Mouse (Mus musculus): ENCODE measurements around the gene Pdx1.

Gene Pdx1

DNA sequence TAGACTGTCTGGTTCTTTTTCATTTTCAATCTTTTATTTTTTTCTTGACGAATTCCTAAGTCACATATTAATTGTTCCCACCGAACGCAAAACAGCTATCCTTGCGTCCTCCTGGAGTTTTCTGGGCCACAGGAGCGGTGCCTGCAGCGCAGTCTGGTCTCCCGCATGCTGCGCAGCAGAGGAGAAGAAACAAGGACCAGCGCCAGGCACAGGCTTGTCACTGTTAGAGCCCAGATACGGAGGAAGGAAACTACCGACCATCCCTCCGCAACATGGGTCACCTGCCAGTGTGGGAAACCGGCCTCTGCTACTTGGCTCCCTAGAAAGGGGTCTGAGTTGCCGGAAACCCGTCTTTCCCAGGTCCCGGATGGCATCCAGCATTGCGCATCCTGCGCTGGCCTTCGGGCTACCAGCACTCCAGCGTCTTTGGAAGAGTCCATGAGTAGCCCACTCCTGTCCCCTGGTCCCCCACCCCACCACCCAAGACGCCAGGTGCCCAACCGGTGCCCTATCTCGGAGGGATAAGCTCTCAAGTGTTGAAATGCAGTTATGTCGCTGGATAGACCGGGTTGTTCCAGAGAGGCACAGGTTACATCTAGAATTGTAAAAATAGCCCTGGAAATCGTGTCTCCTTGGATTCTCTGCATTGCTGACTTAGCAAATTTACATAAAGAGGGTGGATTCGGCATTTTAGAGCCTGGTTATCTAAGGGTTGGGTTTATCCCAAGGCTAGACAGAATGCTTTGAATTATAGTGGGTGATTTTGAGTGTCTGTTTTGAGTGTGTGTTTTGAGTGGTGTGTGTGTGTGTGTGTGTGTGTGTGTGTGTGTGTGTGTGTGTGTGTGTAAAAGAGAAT lies 43.3 kb downstream of the Pdx1 start:
- no peak for DNase-seq

DNA sequence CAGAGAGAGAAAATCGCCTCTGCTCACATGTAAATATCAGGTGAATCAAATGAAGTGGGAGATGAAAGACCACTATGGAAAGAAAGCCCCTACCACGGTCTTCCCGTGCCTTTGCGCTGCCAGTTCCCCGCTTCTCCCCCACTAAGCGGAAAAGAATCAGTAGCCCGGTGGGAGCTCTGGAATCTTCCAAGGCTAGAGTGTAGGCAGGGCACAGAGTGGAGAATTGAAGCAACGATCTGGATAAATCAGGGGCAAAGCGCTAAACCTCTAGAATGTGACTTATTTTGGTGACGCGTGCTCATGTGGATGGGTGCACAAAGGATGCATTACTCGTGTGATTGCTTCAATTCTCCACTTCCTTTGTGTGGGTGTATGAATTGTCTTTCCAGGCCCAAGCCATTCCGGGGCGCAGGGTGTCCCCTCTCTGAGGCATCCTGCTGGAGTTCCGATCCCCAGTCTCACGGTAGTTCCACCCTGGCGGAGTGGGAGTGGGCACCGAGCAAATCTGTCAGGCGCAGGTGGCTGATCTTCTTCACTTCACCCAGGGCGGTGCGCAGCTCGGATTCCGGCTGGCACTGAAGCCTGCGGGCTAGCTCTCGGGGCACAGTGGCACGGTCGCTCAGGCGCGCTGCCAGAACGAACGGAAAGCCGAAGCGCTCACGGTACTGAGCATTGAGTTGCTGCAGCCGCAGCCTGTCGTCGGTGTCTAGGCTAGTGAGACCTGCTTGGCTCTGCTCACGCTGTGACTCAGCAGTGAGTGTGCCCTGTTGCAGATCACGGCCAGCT lies 45.1 kb downstream of the Pdx1 start:
- DNase-seq, result peak in 1 of 2 experiments; percentile 21

DNA sequence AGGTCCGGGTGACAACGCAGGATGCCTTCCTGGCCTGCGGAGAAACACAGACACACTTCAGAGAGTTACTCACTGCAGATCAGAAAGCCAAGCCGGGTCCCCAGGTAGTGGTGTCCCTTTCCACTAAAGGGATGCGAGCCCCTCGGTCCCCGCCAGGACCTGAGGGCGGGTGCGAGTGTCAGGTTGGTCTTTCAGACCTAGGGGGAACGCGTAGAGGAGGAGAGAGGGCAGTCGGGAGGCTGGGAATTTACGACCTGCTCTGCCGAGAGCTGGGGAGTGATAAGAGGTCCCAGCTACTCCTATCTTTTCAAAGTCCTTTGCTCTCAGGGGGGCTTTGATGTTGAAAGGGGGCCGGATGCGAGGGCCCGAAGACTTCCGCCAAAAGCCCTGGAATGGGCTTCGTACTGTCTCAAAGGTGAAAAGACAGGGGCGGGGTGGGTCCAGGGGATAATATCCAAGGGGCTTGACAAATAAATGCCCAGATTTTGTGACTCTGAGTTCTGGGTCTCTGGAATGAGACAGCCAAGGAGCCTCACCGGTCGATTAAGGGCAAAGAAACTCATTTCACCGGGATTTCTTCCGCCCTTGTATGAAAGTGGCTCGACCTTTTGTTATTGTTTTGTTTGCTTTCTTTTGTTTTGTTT lies 45.8 kb downstream of the Pdx1 start:
- no peak for DNase-seq

DNA sequence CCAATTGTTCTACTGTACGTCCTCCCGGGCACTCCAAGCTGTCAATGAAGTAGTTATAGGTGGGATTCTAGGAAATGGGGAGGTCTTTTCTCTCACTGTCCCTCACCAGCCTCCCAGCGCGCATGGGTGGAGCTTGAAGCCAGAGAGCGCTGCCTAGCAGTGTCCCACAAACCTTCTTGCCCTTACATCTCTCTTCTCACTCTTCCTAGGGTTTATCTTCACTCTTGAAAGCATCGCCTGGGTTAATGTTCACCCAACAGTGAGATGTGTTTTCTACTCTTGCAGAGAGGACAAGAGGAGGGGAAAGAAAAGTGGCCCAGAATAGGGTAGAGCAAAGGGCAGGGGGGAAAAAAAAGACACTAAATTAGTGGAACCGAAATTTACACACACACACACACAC lies 47.6 kb downstream of the Pdx1 start:
- DNase-seq, result no peak

DNA sequence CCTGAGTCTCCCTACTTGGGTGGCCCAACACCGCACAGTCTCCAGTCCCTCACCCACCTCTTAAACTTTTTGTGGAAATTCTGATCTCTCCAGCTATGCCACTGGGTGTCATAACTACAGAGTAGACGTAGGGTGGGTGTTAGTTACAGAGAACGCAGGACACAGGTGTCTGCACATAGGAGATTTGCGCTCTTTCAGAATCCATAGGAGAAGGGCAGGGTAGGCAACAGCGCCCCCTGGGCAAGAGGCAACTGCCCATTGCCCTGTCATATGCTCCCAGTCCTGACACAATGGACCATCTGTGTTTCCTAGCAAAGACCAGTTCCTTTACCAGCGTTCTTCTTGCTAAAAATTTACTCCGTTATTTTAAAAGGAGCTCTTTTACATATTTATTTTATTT lies 48.2 kb downstream of the Pdx1 start:
- peak in 1 of 2 experiments; percentile 34 for DNase-seq

DNA sequence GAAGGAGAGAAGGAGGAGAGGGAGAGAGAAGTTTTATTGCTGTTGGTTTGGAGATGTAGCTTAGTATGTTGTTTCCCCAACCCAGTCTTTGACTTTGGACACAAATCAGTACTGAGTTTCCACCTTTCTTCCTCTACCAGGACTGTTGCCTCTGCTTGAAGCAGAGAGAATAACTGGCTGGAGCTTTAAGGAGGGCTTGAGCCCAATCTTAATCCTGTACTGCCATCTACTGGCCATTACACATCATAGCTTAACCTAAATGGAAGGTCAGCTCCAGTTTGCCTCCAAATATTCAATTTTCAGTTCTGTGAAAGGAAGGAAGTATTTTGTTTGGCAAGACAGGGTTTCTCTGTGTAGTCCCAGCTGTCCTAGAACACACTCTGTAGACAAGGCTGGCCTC lies 49.9 kb downstream of the Pdx1 start:
- DNase-seq, result peak; percentile 58 to 63

DNA sequence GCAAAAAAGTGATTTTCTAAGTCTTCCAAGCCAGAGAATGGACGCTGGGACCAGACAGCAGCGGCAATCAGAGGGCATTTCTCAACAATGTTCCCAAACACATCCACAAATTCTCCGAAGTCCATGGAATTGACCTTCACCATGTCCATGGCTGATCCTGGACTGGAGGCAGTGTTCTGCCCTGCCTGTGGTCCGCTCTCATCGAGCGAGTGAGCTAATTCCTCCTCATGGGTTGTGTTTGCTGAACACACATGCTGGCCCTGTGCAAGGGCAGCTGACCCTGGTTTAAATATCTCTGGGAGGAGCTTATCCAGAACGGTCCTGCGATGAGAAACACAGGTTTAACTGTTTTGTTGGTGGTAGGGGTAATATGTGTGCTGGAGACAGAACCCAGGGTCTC lies 52.4 kb downstream of the Pdx1 start, which contains the start of gene Urad:
Gene Urad (minus strand): TSS at position 258 of the 400 bp plus-strand sequence.
- no peak for DNase-seq

DNA sequence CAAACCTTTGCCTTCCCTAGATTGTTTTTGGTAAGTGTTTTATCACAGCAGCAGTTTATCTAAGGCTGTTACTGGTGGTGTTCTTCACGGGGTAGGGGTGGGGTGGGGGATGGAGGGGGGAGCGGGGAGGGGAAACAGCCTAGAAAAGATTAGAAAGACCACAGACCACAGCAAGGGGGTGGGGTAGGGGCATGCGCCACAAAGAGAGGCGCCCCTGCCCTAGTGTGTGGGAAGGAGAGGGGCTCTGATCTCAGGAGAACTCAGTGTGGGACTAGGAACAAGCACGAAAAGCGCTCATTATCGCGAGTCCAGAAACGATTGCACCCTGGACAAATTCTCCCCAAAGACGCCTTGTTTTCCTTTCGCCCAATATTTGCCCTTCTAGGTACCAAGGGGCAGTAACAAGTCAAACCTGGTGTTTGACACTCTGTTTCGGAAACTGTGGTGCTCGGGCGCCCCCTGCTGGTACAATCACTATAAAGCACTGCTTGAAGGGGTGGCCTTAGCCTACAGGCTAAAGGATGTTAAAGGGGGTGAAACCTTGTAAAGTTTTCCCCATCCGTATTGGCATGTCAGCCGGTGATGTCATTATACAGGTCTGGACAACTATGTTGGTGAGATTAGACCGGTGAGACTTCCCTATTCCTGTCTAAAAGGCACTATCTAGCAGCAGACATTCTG lies 53.6 kb downstream of the Pdx1 start:
- DNase-seq, result peak; percentile 94
